Mouse (Mus musculus): ENCODE data around the gene Dimt1. TPM values are rescaled to one million over a fixed set of nuclear protein-coding genes. Genes with fewer than 3 reads are reported as not detected.
"Not testable (repeated sequence)": the region's sequence is repeated elsewhere in the genome, so short reads cannot be mapped to it uniquely, and the experiment has no call there.

Dimt1 gene
- total RNA-seq, 2 experiments from 2014 or later, result 3.3 to 12.1 TPM

DNA sequence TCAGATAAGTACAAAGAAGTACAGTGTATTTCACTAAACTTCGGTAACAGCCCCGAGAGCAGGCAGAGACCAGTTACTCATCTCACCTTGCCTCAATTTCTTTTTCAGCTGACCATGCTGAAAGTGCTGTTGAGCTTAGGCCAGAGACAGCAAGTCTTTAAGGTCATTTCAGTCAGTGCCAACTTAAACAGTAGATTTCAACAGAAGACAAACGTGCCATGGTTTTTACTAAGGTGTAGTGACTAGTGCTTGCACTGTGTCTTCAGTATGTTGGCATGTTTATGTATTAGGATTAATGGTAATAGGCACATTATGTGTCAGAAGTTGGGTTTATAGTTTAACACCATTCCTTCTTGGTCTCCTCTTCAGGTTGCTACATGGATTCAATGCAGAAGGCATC, 11.4 kb downstream of the Dimt1 start:
- no peak for ATAC-seq (replicated peaks; ENCODE audit: low FRiP score, poor library complexity, severe bottlenecking)

GRCm38 (mm10) chr13:106960557-106960956, 13.6 kb downstream of the Dimt1 start:
- no peak for ATAC-seq (replicated peaks; ENCODE audit: low FRiP score, poor library complexity, severe bottlenecking)

DNA sequence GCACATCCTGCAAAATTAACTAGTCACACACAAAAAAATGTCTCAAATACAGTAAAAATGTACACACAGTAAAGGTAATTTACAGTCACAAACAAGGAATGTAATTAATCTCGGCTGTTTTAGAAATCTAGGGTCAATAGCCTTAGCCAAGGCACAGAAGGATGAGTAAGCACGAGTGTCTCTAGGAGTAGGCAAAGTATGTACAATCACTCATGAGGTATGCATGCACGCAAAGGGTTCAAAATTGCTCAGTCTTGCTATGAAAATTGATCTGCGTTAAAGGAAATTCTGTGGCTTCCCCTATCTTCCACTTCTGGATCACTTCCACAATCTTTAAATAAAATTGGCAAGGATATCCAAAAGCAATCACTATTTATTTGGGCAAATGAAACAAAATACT, 14.6 kb downstream of the Dimt1 start:
- ATAC-seq (replicated peaks; ENCODE audit: low FRiP score, poor library complexity, severe bottlenecking), result no peak

DNA sequence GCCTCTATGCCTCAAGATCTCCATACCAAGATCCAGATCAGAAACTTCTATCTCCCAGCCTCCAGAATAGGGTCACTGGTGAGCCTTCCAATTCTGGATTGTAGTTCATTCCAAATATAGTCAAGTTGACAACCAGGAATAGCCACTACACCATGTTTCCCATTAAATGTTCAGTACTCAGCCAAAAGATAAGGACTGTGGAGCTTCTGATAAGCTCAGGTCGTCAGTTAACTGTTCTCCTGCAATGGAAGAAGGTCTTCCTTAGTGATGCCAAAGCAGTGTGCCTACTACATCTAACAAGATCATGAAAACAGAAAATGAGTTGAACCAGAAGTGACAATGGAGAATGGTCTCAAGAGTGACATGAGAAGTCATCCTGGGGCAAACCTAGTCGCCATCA, 50.0 kb downstream of the Dimt1 start:
- ATAC-seq (replicated peaks; ENCODE audit: low FRiP score, poor library complexity, severe bottlenecking), result no peak

DNA sequence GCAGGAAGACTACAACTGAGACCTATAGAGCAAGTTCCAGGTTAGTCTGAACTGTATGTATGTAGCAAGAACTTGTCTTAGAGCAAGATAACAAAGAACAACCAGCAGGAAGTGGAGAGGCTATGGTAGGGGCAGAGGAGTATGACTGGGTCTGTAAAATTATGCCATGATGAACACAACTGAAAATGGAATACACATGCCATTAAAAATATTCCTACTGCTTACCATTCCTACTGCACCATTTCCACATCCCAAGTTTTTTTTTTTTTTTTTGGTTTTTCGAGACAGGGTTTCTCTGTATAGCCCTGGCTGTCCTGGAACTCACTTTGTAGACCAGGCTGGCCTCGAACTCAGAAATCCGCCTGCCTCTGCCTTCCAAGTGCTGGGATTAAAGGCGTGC, 50.6 kb downstream of the Dimt1 start:
- ATAC-seq (replicated peaks; ENCODE audit: low FRiP score, poor library complexity, severe bottlenecking), result not testable (repeated sequence)

DNA sequence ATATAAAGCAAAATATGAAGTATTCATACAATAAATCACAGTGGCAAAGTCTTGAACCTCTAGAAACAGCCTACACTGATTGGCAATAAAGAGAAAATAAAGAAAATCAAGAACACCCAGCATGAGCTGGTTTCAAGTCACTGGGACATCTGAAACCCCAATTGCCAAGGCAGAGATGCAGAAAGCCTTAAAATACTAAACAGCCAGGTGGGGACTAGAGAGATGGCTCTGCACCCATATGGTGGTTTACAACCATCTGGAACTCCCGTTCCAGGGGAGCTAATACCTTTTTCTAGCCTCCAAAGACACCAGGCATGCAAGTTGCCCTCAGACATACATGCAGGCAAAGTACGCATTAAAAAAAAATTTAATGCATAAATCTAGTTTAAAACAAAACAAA, 51.1 kb downstream of the Dimt1 start:
- ATAC-seq (replicated peaks; ENCODE audit: low FRiP score, poor library complexity, severe bottlenecking), result no peak

DNA sequence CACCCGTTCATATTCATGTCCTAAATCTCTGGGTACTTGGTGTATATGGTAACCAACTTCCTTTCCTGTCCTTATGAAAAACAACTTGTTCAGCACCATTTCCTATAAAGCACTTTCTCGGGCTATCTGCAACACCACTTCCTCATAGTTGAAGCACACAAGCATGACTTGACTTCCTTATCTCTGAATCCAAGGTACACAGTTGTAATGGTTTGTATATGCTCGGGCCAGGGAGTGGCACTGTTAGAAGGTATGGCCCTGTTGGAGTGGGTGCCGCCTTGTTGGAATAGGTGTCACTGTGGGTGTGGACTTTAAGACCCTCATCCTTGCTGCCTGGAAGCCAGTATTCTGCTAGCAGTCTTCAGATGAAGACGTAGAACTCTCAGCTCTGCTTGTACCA, 51.7 kb downstream of the Dimt1 start:
- peak; percentile 94 for ATAC-seq (replicated peaks; ENCODE audit: low FRiP score, poor library complexity, severe bottlenecking)

GRCm38 (mm10) chr13:107003211-107003610, 56.3 kb downstream of the Dimt1 start:
- no peak for ATAC-seq (replicated peaks; ENCODE audit: low FRiP score, poor library complexity, severe bottlenecking)

GRCm38 (mm10) chr13:107008174-107008573, 61.2 kb downstream of the Dimt1 start:
- no peak for ATAC-seq (replicated peaks; ENCODE audit: low FRiP score, poor library complexity, severe bottlenecking)

Other genes starting within 250 kb of the Dimt1 start
- 22.9 and 28.8 TPM in 2 replicates for gene Ipo11, start 10.2 kb upstream of the Dimt1 start, total RNA-seq (2015; ENCODE audit: low replicate concordance)
- 14.8 and 16.0 TPM in 2 replicates for gene Ipo11, start 10.2 kb upstream of the Dimt1 start, total RNA-seq (2017; ENCODE audit: low replicate concordance)
- 213 and 257 TPM in 2 replicates for gene Kif2a, start 75.0 kb downstream of the Dimt1 start, total RNA-seq (2015; ENCODE audit: low replicate concordance)
- gene Kif2a, start 75.0 kb downstream of the Dimt1 start, total RNA-seq (2017; ENCODE audit: low replicate concordance), result 160 and 229 TPM in 2 replicates